Mouse (Mus musculus): ENCODE measurements at regions not wholly inside any gene's neighbourhood (a gene's known extent, or its start where the extent isn't known, plus 50 kb on each side); places are given as distances from the start of the nearest gene placed in this dataset.

- TF ChIP-seq CTCF (IDR thresholded peaks at IDR 0.05; ENCODE audit: insufficient read depth, low read length) (no peak), POLR2A (IDR thresholded peaks at IDR 0.05; ENCODE audit: borderline replicate concordance, extremely low read depth, low read depth, low read length) (no peak)
Measured at GRCm38 (mm10) chr12:39289676-39290075, 510.5 kb downstream of the Etv1 start.
